19 mouse cellular contexts compared by ENCODE assay signal in genomic region chr12:72519855-72520254, GRCm38 (mm10).
"Had no signal": no experiment of that assay in that cellular context is flagged by ENCODE, and none has a peak within 500 bp of the region (broad histone marks: within the 10 kb centered on the region; RNA-seq: fewer than 3 reads in every experiment).

No protein-coding gene starts in this region.

- H3K4me1 ChIP-seq: limb, embryonic 12.5 days; lung, embryonic 15.5 days had no signal

- H3K9ac ChIP-seq: limb, embryonic 12.5 days; limb, embryonic 15.5 days; liver, embryonic 14.5 days; lung, embryonic 15.5 days; midbrain, embryonic 13.5 days had no signal

- H3K27ac ChIP-seq: kidney, postnatal 0 days; layer of hippocampus, adult 2 months; left cerebral cortex, adult 2 months; limb, embryonic 12.5 days; limb, embryonic 15.5 days; liver, embryonic 14.5 days; lung, embryonic 15.5 days; macrophage; midbrain, embryonic 10.5 days; midbrain, embryonic 13.5 days had no signal

- H3K4me2 ChIP-seq: limb, embryonic 12.5 days; limb, embryonic 15.5 days; lung, embryonic 15.5 days; midbrain, embryonic 13.5 days had no signal

- H3K27me3 ChIP-seq: limb, embryonic 12.5 days; limb, embryonic 15.5 days; lung, embryonic 15.5 days; megakaryocyte, embryonic 14.5 days; midbrain, embryonic 13.5 days had no signal

- ATAC-seq: intestine, postnatal 0 days had no signal

- H3K36me3 ChIP-seq: limb, embryonic 12.5 days; limb, embryonic 15.5 days; lung, embryonic 15.5 days; midbrain, embryonic 10.5 days; midbrain, embryonic 13.5 days had no signal

- H3K4me3 ChIP-seq: layer of hippocampus, adult 2 months; left cerebral cortex, adult 2 months; limb, embryonic 12.5 days; limb, embryonic 15.5 days; lung, embryonic 15.5 days; megakaryocyte, embryonic 14.5 days; midbrain, embryonic 10.5 days; midbrain, embryonic 13.5 days had no signal

- DNase-seq: kidney, postnatal 25 days; layer of hippocampus, adult 9-11 months; layer of hippocampus, postnatal 36 days; lung, postnatal 14 days; thymus, adult 2 months; thymus, postnatal 14 days; thymus, postnatal 4 days had no signal

- H3K9me3 ChIP-seq: limb, embryonic 12.5 days; limb, embryonic 15.5 days; lung, embryonic 15.5 days; megakaryocyte, embryonic 14.5 days; midbrain, embryonic 10.5 days; midbrain, embryonic 13.5 days had no signal
